Mouse (Mus musculus): ENCODE data around the gene Dph7. TPM values are rescaled to one million over a fixed set of nuclear protein-coding genes. Genes with fewer than 3 reads are reported as not detected.
"Not testable (repeated sequence)": the region's sequence is repeated elsewhere in the genome, so short reads cannot be mapped to it uniquely, and the experiment has no call there.

Gene Dph7
- polyA plus RNA-seq, 1 experiment = 14.3 TPM

- Histone ChIP-seq H3K9me3 (no peaks in the 10 kb centered on the region), H3K4me1 (peaks cover 52% of the 10 kb centered on the region), H3K4me3 (replicated peaks) (peak overlapping the region; percentile 62), H3K36me3 (replicated peaks; ENCODE audit: low read length) (peaks cover 61% of the 10 kb centered on the region), H3K27me3 (replicated peaks) (no peaks in the 10 kb centered on the region)
- no peak for TF ChIP-seq GATA1 (IDR thresholded peaks at IDR 0.05; ENCODE audit: borderline replicate concordance, low read length)
- no peak for TF ChIP-seq FLI1 (IDR thresholded peaks at IDR 0.05; ENCODE audit: low read length)
Measured at GRCm38 (mm10) chr2:24927810-24928479, 34.3 kb upstream of the Dph7 start.

GRCm38 (mm10) chr2:24929119-24929518 lies 33.1 kb upstream of the Dph7 start:
- Histone ChIP-seq H3K4me3 (replicated peaks) (no peak overlapping the region), H3K36me3 (replicated peaks; ENCODE audit: low read length) (peaks cover 61% of the 10 kb centered on the region), H3K4me1 (peaks cover 59% of the 10 kb centered on the region), H3K9me3 (no peaks in the 10 kb centered on the region), H3K27me3 (replicated peaks) (no peaks in the 10 kb centered on the region)
- TF ChIP-seq FLI1 (IDR thresholded peaks at IDR 0.05; ENCODE audit: low read length) (no peak), GATA1 (IDR thresholded peaks at IDR 0.05; ENCODE audit: borderline replicate concordance, low read length) (no peak)

GRCm38 (mm10) chr2:24929593-24929992 lies 32.6 kb upstream of the Dph7 start:
- Histone ChIP-seq H3K4me1 (peaks cover 62% of the 10 kb centered on the region), H3K4me3 (replicated peaks) (no peak overlapping the region), H3K9me3 (no peaks in the 10 kb centered on the region), H3K27me3 (replicated peaks) (no peaks in the 10 kb centered on the region), H3K36me3 (replicated peaks; ENCODE audit: low read length) (peaks cover 58% of the 10 kb centered on the region)
- TF ChIP-seq GATA1 (IDR thresholded peaks at IDR 0.05; ENCODE audit: borderline replicate concordance, low read length) (no peak), FLI1 (IDR thresholded peaks at IDR 0.05; ENCODE audit: low read length) (no peak)

GRCm38 (mm10) chr2:24934441-24934963 lies 27.7 kb upstream of the Dph7 start:
- TF ChIP-seq FLI1 (IDR thresholded peaks at IDR 0.05; ENCODE audit: low read length) = no peak
- no peak for TF ChIP-seq GATA1 (IDR thresholded peaks at IDR 0.05; ENCODE audit: borderline replicate concordance, low read length)
- peak overlapping the region; percentile 96 for H3K4me3 ChIP-seq (replicated peaks)
- H3K4me1 ChIP-seq = peaks cover 34% of the 10 kb centered on the region
- peaks cover 19% of the 10 kb centered on the region for H3K36me3 ChIP-seq (replicated peaks; ENCODE audit: low read length)
- no peaks in the 10 kb centered on the region for H3K9me3 ChIP-seq
- peaks cover 2% of the 10 kb centered on the region for H3K27me3 ChIP-seq (replicated peaks)

- H3K27me3 ChIP-seq (replicated peaks) = peaks cover 5% of the 10 kb centered on the region
Measured at GRCm38 (mm10) chr2:24935057-24935796, 27.0 kb upstream of the Dph7 start, which contains the start of gene Arrdc1. TSS of gene Arrdc1 (minus strand) at chr2:24935252.

GRCm38 (mm10) chr2:24942092-24942491 lies 20.1 kb upstream of the Dph7 start:
- Histone ChIP-seq H3K27me3 (replicated peaks) (peaks cover 8% of the 10 kb centered on the region), H3K9me3 (no peaks in the 10 kb centered on the region), H3K4me3 (replicated peaks) (no peak overlapping the region), H3K36me3 (replicated peaks; ENCODE audit: low read length) (no peaks in the 10 kb centered on the region), H3K4me1 (peaks cover 7% of the 10 kb centered on the region; the same call in 1 of the 2 replicates)
- TF ChIP-seq GATA1 (IDR thresholded peaks at IDR 0.05; ENCODE audit: borderline replicate concordance, low read length) = no peak
- TF ChIP-seq FLI1 (IDR thresholded peaks at IDR 0.05; ENCODE audit: low read length) = no peak

More at GRCm38 (mm10) chr2:24935057-24935796, 27.0 kb upstream of the Dph7 start, which contains the start of gene Arrdc1:
- H3K4me3 ChIP-seq (replicated peaks) = peak within 1 kb of the TSS; percentile 96
- peaks cover 27% of the 10 kb centered on the region for H3K4me1 ChIP-seq
- no peaks in the 10 kb centered on the region for H3K9me3 ChIP-seq
- peaks cover 12% of the 10 kb centered on the region for H3K36me3 ChIP-seq (replicated peaks; ENCODE audit: low read length)
- TF ChIP-seq FLI1 (IDR thresholded peaks at IDR 0.05; ENCODE audit: low read length) (no peak), GATA1 (IDR thresholded peaks at IDR 0.05; ENCODE audit: borderline replicate concordance, low read length) (no peak)

- not testable (repeated sequence) for H3K9me3 ChIP-seq; H3K4me3 ChIP-seq (replicated peaks); H3K36me3 ChIP-seq (replicated peaks; ENCODE audit: low read length); H3K27me3 ChIP-seq (replicated peaks)
- peaks cover 13% of the 10 kb centered on the region for H3K4me1 ChIP-seq
Measured at GRCm38 (mm10) chr2:24944304-24944703, 17.9 kb upstream of the Dph7 start.

GRCm38 (mm10) chr2:24949421-24950188 lies 12.6 kb upstream of the Dph7 start, which contains the start of gene Zmynd19:
TSS of gene Zmynd19 (plus strand) at chr2:24949792.
- TF ChIP-seq GATA1 (IDR thresholded peaks at IDR 0.05; ENCODE audit: borderline replicate concordance, low read length) (no peak), FLI1 (IDR thresholded peaks at IDR 0.05; ENCODE audit: low read length) (no peak)
- Histone ChIP-seq H3K27me3 (replicated peaks) (peaks cover 2% of the 10 kb centered on the region), H3K4me1 (peaks cover 41% of the 10 kb centered on the region), H3K4me3 (replicated peaks) (peak within 1 kb of the TSS; percentile 93), H3K9me3 (no peaks in the 10 kb centered on the region), H3K36me3 (replicated peaks; ENCODE audit: low read length) (peaks cover 27% of the 10 kb centered on the region)

- H3K27me3 ChIP-seq (replicated peaks) = peaks cover 2% of the 10 kb centered on the region
- H3K4me1 ChIP-seq = peaks cover 47% of the 10 kb centered on the region
- H3K9me3 ChIP-seq = no peaks in the 10 kb centered on the region
- no peak for TF ChIP-seq GATA1 (IDR thresholded peaks at IDR 0.05; ENCODE audit: borderline replicate concordance, low read length)
- peak overlapping the region; percentile 93 for H3K4me3 ChIP-seq (replicated peaks)
- peaks cover 33% of the 10 kb centered on the region for H3K36me3 ChIP-seq (replicated peaks; ENCODE audit: low read length)
Measured at GRCm38 (mm10) chr2:24950189-24950535, 12.0 kb upstream of the Dph7 start.

Data from megakaryocyte, embryonic 14.5 days (primary cell).